Mouse (Mus musculus): ENCODE results near the gene Dnajc27. TPM values are rescaled to one million over a fixed set of nuclear protein-coding genes. Genes with fewer than 3 reads are reported as not detected.

Gene Dnajc27
- polyA plus RNA-seq (2015; fragmentation: Nextera tagmentation; extraction: Ambion mirVana) = 2.8 and 3.0 TPM in 2 replicates

DNA sequence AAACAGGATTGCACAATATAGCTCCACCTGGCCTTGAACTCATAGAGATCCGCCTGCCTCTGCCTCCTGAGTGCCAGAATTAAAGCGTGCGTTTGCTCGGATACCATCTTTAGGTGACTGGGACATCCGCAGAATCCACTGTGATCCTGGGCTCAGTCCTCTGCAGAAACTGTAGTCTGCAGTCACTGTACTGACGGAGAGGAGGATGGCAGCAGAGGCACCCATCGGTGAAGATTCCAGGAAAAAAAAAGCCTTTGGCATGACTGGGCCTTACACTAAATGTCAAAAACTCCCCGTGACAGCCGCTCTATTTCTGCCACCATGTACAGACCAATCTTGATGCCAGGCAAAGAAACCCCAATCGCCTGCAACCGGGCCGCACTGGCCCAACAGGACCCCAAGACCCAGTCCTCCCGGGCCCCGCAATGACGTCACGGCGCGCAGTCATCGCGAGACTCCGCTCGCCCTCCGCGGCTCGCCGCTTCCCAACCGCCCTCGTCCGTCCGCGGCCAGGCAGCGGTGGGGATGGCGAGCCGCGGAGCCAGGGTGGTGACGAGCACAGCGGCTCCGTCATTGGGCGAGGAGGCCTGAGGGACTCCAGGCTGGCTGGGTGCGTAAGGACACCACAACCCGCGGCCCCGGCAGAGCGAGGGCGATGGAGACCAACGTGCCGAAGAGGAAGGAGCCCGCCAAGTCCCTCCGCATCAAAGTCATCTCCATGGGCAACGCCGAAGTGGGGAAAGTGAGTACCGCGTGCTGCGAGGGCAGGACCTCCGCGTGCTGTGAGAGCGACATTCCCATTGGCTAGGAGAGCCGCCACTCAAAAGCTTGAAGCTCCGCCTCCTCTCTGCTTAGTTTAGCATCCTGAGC is at the start of gene Dnajc27:
Gene Dnajc27, plus strand, starts transcription at position 452 of the 870 bp plus-strand sequence.

DNA sequence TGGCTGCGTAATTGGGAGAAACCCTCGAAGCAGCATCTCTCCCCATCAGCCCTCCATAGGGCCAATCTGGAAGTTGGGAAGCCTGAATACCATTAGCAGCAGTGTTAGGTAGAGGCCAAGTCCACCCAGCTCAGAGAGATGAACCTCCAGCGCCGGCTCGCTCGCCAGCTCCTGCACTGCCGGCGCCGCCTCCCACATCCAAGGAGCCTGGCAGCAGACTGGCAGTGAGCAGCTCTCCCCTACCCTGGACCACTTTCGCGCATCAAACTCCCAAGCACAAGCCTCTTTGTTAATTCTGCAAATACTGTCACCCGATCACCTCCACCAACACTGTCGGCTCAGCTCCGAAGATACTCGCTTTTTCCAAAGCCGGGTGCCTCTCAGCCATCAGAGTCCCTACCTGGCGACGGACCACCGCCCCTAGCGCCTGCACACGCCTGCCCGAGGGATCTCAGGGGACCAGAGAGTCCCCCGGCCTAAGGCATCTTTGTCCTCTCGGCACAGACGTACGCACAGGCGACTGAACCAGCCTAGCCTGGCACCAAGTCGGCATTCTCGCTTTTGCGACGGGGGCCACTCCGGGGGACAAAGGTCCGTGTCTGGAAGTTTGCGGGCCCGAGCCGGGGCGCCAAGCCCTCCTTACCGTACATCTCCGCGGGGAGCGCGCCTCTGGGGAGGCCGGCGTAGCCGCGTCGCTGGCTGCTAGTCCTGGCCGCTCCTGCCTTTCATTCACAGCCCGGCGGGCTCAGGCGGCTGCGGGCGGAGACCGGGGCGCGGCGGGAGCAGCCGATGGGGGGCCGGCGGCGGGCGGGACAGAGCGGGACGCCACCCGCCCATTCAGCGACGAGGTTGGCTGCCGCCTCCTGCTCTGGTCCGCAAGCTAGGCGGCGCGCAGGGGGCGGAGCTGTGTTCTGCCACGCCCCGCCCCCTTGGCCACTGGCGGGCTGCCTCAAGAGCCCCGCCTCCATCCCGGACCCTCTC is 44.0 kb upstream of the Dnajc27 start, which contains the start of gene Efr3b:
Gene Efr3b, minus strand, starts transcription at position 855 of the 981 bp plus-strand sequence.

GRCm38 (mm10) chr12:4132941-4133846 is 50.8 kb downstream of the Dnajc27 start, which contains the start of gene Adcy3:
Gene Adcy3 (plus strand): TSS chr12:4133103.

Other genes starting within 250 kb of the Dnajc27 start
- gene Pomc, start 127.6 kb upstream of the Dnajc27 start, polyA plus RNA-seq (2015; fragmentation: Nextera tagmentation; extraction: Ambion mirVana) = 2.7 TPM in 2 replicates
- gene Efr3b, start 43.7 kb upstream of the Dnajc27 start, polyA plus RNA-seq (2015; fragmentation: Nextera tagmentation; extraction: Ambion mirVana) = 1.1 and 2.0 TPM in 2 replicates
- 7.3 and 9.8 TPM in 2 replicates for gene Adcy3, start 50.5 kb downstream of the Dnajc27 start, polyA plus RNA-seq (2015; fragmentation: Nextera tagmentation; extraction: Ambion mirVana)
- 9.3 and 9.9 TPM in 2 replicates for gene Ptrhd1, start 151.4 kb downstream of the Dnajc27 start, polyA plus RNA-seq (2015; fragmentation: Nextera tagmentation; extraction: Ambion mirVana)
- gene Cenpo, start 151.7 kb downstream of the Dnajc27 start, polyA plus RNA-seq (2015; fragmentation: Nextera tagmentation; extraction: Ambion mirVana) = 5.4 and 8.2 TPM in 2 replicates

Measured in adrenal gland, postnatal 0 days (tissue).